Mouse (Mus musculus): ENCODE measurements at regions not wholly inside any gene's neighbourhood (a gene's known extent, or its start where the extent isn't known, plus 50 kb on each side); places are given as distances from the start of the nearest gene placed in this dataset.

- no peak overlapping the region for H3K4me3 ChIP-seq
- H3K4me1 ChIP-seq: no peaks in the 10 kb centered on the region
- peaks cover 16% of the 10 kb centered on the region for H3K27me3 ChIP-seq (ENCODE audit: insufficient read depth, poor library complexity, severe bottlenecking)
- no peaks in the 10 kb centered on the region for H3K36me3 ChIP-seq
- H3K9me3 ChIP-seq: no peaks in the 10 kb centered on the region
- H3K27ac ChIP-seq: no peak overlapping the region
- no peak for DNase-seq (ENCODE audit: low spot score)
- WGBS: 78% methylated on average over 6 of the region's 6 CpGs
These were observed 95.3 kb upstream of the Syt13 start for GRCm38 (mm10) chr2:92819586-92819985.

GRCm38 (mm10) chr2:92824325-92824724, 90.6 kb upstream of the Syt13 start:
- no peak overlapping the region for H3K27ac ChIP-seq
- no peaks in the 10 kb centered on the region for H3K36me3 ChIP-seq
- no peaks in the 10 kb centered on the region for H3K9me3 ChIP-seq
- H3K4me3 ChIP-seq: no peak overlapping the region
- H3K4me1 ChIP-seq: peaks cover 11% of the 10 kb centered on the region
- no peak for DNase-seq (ENCODE audit: low spot score)
- H3K27me3 ChIP-seq (ENCODE audit: insufficient read depth, poor library complexity, severe bottlenecking): peaks cover 18% of the 10 kb centered on the region
- 75% methylated on average over 1 of the region's 1 CpGs for WGBS

- no peak for DNase-seq (ENCODE audit: low spot score)
- no peak overlapping the region for H3K27ac ChIP-seq
These were observed 89.5 kb upstream of the Syt13 start for GRCm38 (mm10) chr2:92825395-92825794.

GRCm38 (mm10) chr2:92830134-92830533, 84.8 kb upstream of the Syt13 start:
- no peak for DNase-seq (ENCODE audit: low spot score)
- no peak overlapping the region for H3K4me3 ChIP-seq
- H3K9me3 ChIP-seq: no peaks in the 10 kb centered on the region
- no peaks in the 10 kb centered on the region; the same call in 1 of the 2 replicates for H3K27me3 ChIP-seq (ENCODE audit: insufficient read depth, poor library complexity, severe bottlenecking)
- H3K36me3 ChIP-seq: no peaks in the 10 kb centered on the region
- peaks cover 12% of the 10 kb centered on the region for H3K4me1 ChIP-seq
- 88% methylated on average over 2 of the region's 2 CpGs for WGBS
- no peak overlapping the region for H3K27ac ChIP-seq

More at GRCm38 (mm10) chr2:92825395-92825794, 89.5 kb upstream of the Syt13 start:
- Histone ChIP-seq H3K27me3 (ENCODE audit: insufficient read depth, poor library complexity, severe bottlenecking) (peaks cover 18% of the 10 kb centered on the region), H3K36me3 (no peaks in the 10 kb centered on the region), H3K4me1 (peaks cover 16% of the 10 kb centered on the region), H3K9me3 (no peaks in the 10 kb centered on the region), H3K4me3 (no peak overlapping the region)
- 26% methylated on average over 6 of the region's 6 CpGs for WGBS

- Histone ChIP-seq H3K9me3 (no peaks in the 10 kb centered on the region), H3K4me1 (0 out of 2 replicates have a peak, but pooled peaks cover 6% of the 10 kb centered on the region), H3K27me3 (ENCODE audit: insufficient read depth, poor library complexity, severe bottlenecking) (no peaks in the 10 kb centered on the region; the same call in 1 of the 2 replicates), H3K4me3 (no peak overlapping the region), H3K27ac (no peak overlapping the region), H3K36me3 (no peaks in the 10 kb centered on the region)
- WGBS: 71% methylated on average over 7 of the region's 7 CpGs
- no peak for DNase-seq (ENCODE audit: low spot score)
These were observed 83.1 kb upstream of the Syt13 start for GRCm38 (mm10) chr2:92831784-92832183.

- WGBS: 83% methylated on average over 4 of the region's 4 CpGs
These were observed 78.7 kb upstream of the Syt13 start for GRCm38 (mm10) chr2:92836203-92836602.

GRCm38 (mm10) chr2:92838012-92838411, 76.9 kb upstream of the Syt13 start:
- Histone ChIP-seq H3K4me3 (no peak overlapping the region), H3K4me1 (peaks cover 8% of the 10 kb centered on the region; the same call in 1 of the 2 replicates), H3K27ac (no peak overlapping the region), H3K36me3 (no peaks in the 10 kb centered on the region), H3K27me3 (ENCODE audit: insufficient read depth, poor library complexity, severe bottlenecking) (no peaks in the 10 kb centered on the region; the same call in 1 of the 2 replicates), H3K9me3 (no peaks in the 10 kb centered on the region)
- WGBS: 88% methylated on average over 5 of the region's 5 CpGs
- DNase-seq (ENCODE audit: low spot score): no peak

More at GRCm38 (mm10) chr2:92836203-92836602, 78.7 kb upstream of the Syt13 start:
- no peak overlapping the region for H3K4me3 ChIP-seq
- no peaks in the 10 kb centered on the region for H3K36me3 ChIP-seq
- no peaks in the 10 kb centered on the region; the same call in 1 of the 2 replicates for H3K27me3 ChIP-seq (ENCODE audit: insufficient read depth, poor library complexity, severe bottlenecking)
- no peak overlapping the region for H3K27ac ChIP-seq
- no peaks in the 10 kb centered on the region for H3K9me3 ChIP-seq
- H3K4me1 ChIP-seq: no peaks in the 10 kb centered on the region
- DNase-seq (ENCODE audit: low spot score): no peak

GRCm38 (mm10) chr2:92840009-92840408, 74.9 kb upstream of the Syt13 start:
- Histone ChIP-seq H3K27ac (no peak overlapping the region), H3K36me3 (no peaks in the 10 kb centered on the region), H3K9me3 (no peaks in the 10 kb centered on the region), H3K4me3 (no peak overlapping the region), H3K27me3 (ENCODE audit: insufficient read depth, poor library complexity, severe bottlenecking) (no peaks in the 10 kb centered on the region; the same call in 1 of the 2 replicates), H3K4me1 (peaks cover 8% of the 10 kb centered on the region; the same call in 1 of the 2 replicates)
- 23% methylated on average over 4 of the region's 4 CpGs for WGBS
- DNase-seq (ENCODE audit: low spot score): no peak

- Histone ChIP-seq H3K27ac (peak overlapping the region; percentile 47; the same call in 1 of the 2 replicates), H3K36me3 (no peaks in the 10 kb centered on the region), H3K4me3 (no peak overlapping the region), H3K9me3 (no peaks in the 10 kb centered on the region), H3K27me3 (ENCODE audit: insufficient read depth, poor library complexity, severe bottlenecking) (peaks cover 5% of the 10 kb centered on the region; the same call in 1 of the 2 replicates), H3K4me1 (peaks cover 14% of the 10 kb centered on the region; the same call in 1 of the 2 replicates)
- DNase-seq (ENCODE audit: low spot score): no peak
- WGBS: 33% methylated on average over 3 of the region's 3 CpGs
These were observed 73.3 kb upstream of the Syt13 start for GRCm38 (mm10) chr2:92841626-92842025.

- Histone ChIP-seq H3K4me1 (peaks cover 14% of the 10 kb centered on the region; the same call in 1 of the 2 replicates), H3K4me3 (no peak overlapping the region), H3K36me3 (no peaks in the 10 kb centered on the region), H3K27ac (0 out of 2 replicates have a peak overlapping the region, but pooled peaks have one; percentile 29), H3K27me3 (ENCODE audit: insufficient read depth, poor library complexity, severe bottlenecking) (peaks cover 10% of the 10 kb centered on the region; the same call in 1 of the 2 replicates), H3K9me3 (no peaks in the 10 kb centered on the region)
- DNase-seq (ENCODE audit: low spot score): no peak
- 59% methylated on average over 14 of the region's 14 CpGs for WGBS
These were observed 69.7 kb upstream of the Syt13 start for GRCm38 (mm10) chr2:92845061-92845769.

GRCm38 (mm10) chr2:92848962-92849361, 65.9 kb upstream of the Syt13 start:
- Histone ChIP-seq H3K9me3 (no peaks in the 10 kb centered on the region), H3K36me3 (no peaks in the 10 kb centered on the region), H3K4me1 (peaks cover 9% of the 10 kb centered on the region; the same call in 1 of the 2 replicates), H3K4me3 (no peak overlapping the region), H3K27ac (no peak overlapping the region), H3K27me3 (ENCODE audit: insufficient read depth, poor library complexity, severe bottlenecking) (peaks cover 19% of the 10 kb centered on the region)
- DNase-seq (ENCODE audit: low spot score): no peak
- 70% methylated on average over 13 of the region's 13 CpGs for WGBS

GRCm38 (mm10) chr2:92851336-92851735, 63.6 kb upstream of the Syt13 start:
- H3K27ac ChIP-seq: no peak overlapping the region
- H3K27me3 ChIP-seq (ENCODE audit: insufficient read depth, poor library complexity, severe bottlenecking): peaks cover 17% of the 10 kb centered on the region; the same call in 1 of the 2 replicates
- no peaks in the 10 kb centered on the region for H3K9me3 ChIP-seq
- no peak for DNase-seq (ENCODE audit: low spot score)
- H3K4me3 ChIP-seq: no peak overlapping the region
- no peaks in the 10 kb centered on the region for H3K36me3 ChIP-seq
- 41% methylated on average over 5 of the region's 5 CpGs for WGBS
- 0 out of 2 replicates have a peak, but pooled peaks cover 3% of the 10 kb centered on the region for H3K4me1 ChIP-seq

GRCm38 (mm10) chr2:92853175-92853574, 61.7 kb upstream of the Syt13 start:
- Histone ChIP-seq H3K9me3 (no peaks in the 10 kb centered on the region), H3K36me3 (no peaks in the 10 kb centered on the region), H3K4me1 (0 out of 2 replicates have a peak, but pooled peaks cover 3% of the 10 kb centered on the region), H3K27ac (no peak overlapping the region), H3K27me3 (ENCODE audit: insufficient read depth, poor library complexity, severe bottlenecking) (peaks cover 9% of the 10 kb centered on the region; the same call in 1 of the 2 replicates), H3K4me3 (no peak overlapping the region)
- DNase-seq (ENCODE audit: low spot score): no peak
- 82% methylated on average over 3 of the region's 3 CpGs for WGBS
